Mouse (Mus musculus): Measurements from ENCODE around the gene Mageb2. TPM values are rescaled to one million over a fixed set of nuclear protein-coding genes. Genes with fewer than 3 reads are reported as not detected.
"Not testable (repeated sequence)": the region's sequence is repeated elsewhere in the genome, so short reads cannot be mapped to it uniquely, and the experiment has no call there.

The Mageb2 gene
- not detected in 2 replicates for polyA plus RNA-seq (2015; fragmentation: Nextera tagmentation; extraction: Ambion mirVana)

DNA sequence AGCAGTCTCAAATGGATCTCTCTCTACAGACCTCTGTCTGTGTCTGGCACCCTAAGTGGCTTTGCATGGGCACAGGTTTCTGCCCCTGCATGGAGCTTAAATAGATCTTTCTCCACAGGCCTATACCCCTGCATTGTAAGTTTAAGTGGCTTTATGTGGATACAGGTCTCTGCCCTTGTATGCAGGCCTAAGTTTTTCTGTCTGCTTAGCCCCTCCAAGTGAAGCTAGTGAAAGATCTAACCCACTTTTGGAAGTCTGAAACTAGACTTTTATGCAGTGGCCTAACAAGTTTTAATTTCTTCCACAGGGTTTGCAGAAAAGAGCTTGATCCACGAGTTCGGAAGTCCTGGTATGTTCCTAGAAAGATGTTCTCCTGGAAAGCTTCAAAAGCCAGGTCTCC, at the start of gene Mageb2:
Gene Mageb2 (plus strand): TSS at position 301 of the 400 bp plus-strand sequence.
- not testable (repeated sequence) for H3K4me3 ChIP-seq (replicated peaks); H3K4me2 ChIP-seq; H3K36me3 ChIP-seq (replicated peaks); H3K9me3 ChIP-seq (replicated peaks); H3K4me1 ChIP-seq (replicated peaks); ATAC-seq (ENCODE audit: insufficient read depth); H3K27ac ChIP-seq (replicated peaks); H3K9ac ChIP-seq; H3K27me3 ChIP-seq
- WGBS (ENCODE audit: insufficient replicate concordance): 60% methylated on average over 2 of the region's 2 CpGs

DNA sequence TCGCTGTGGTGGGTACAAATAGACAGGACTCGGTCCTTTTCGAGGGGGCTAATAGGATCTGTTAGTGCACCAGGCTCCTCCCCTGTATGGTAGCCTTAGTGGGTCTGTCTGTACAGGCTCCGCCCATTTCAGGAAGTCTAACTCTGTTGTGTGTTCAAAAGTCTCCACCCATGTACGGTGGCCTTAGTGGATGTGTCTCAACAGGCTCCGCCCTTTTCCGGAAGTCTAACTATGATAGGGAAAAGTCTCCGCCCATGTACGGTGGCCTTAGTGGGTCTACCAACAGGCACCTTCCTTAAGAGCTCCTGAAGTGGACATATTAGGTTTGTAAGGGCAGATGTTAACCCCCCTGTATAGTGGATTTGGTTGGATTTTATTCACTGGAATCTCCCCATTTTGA, 18.2 kb upstream of the Mageb2 start:
- WGBS (ENCODE audit: insufficient replicate concordance): 80% methylated on average over 9 of the region's 9 CpGs
- H3K4me3 ChIP-seq (replicated peaks); H3K4me2 ChIP-seq; H3K9ac ChIP-seq; H3K9me3 ChIP-seq (replicated peaks); H3K27ac ChIP-seq (replicated peaks); ATAC-seq (ENCODE audit: insufficient read depth); H3K4me1 ChIP-seq (replicated peaks); H3K36me3 ChIP-seq (replicated peaks); H3K27me3 ChIP-seq: not testable (repeated sequence)

Other genes with a start within 250 kb of the Mageb2 start
- gene Gm5072, start 60.8 kb downstream of the Mageb2 start, polyA plus RNA-seq (2015; fragmentation: Nextera tagmentation; extraction: Ambion mirVana): not detected in 2 replicates
- not detected in 2 replicates for gene Gm8914, start 148.4 kb downstream of the Mageb2 start, polyA plus RNA-seq (2015; fragmentation: Nextera tagmentation; extraction: Ambion mirVana)
- not detected in 2 replicates for gene 1700084M14Rik, start 244.2 kb downstream of the Mageb2 start, polyA plus RNA-seq (2015; fragmentation: Nextera tagmentation; extraction: Ambion mirVana)